Mouse (Mus musculus) midbrain, postnatal 0 days (tissue): ENCODE measurements around the gene Sgpl1. TPM values are rescaled to one million over a fixed set of nuclear protein-coding genes. Genes with fewer than 3 reads are reported as not detected.
A peak's percentile ranks its signal among the peaks of the same experiment; 100 is the strongest.

ENCODE experiments used
- ATAC-seq: fragments of 200-750 bp; cut with Nextera tagmentation; 2 replicates; pipeline ENCODE4 v1.8.0; 2017; ENCODE audit warnings: moderate number of reproducible peaks, mild to moderate bottlenecking, moderate TSS enrichment, moderate library complexity; ENCODE audit not compliant: low FRiP score
- DNase-seq: peaks from one replicate; pipeline ENCODE4 v3.0.0-alpha.2; 2015; ENCODE audit warnings: low spot score
- H3K27ac ChIP-seq: fragments of 300-500 bp; sonication (generic); 2 replicates; pipeline ENCODE4 v1.5.1; 2014; ENCODE audit warnings: low read depth, mild to moderate bottlenecking, low read length, mixed read lengths
- H3K27me3 ChIP-seq: fragments of 300-500 bp; sonication (generic); 2 replicates; pipeline ENCODE4 v1.6.1; 2014; ENCODE audit warnings: low read length, control low read depth, mixed read lengths; ENCODE audit not compliant: insufficient read depth
- H3K36me3 ChIP-seq: fragments of 300-500 bp; sonication (generic); 2 replicates; pipeline ENCODE4 v1.6.1; 2014; ENCODE audit warnings: low read length, control low read depth, mixed read lengths; ENCODE audit not compliant: insufficient read depth
- H3K4me1 ChIP-seq: fragments of 300-500 bp; sonication (generic); 2 replicates; pipeline ENCODE4 v1.6.1; 2014; ENCODE audit warnings: mild to moderate bottlenecking, control low read depth, antibody characterized with exemption, low read length, mixed read lengths; ENCODE audit not compliant: insufficient read depth
- H3K4me2 ChIP-seq: fragments of 300-500 bp; sonication (generic); 2 replicates; pipeline ENCODE4 v1.6.1; 2014; ENCODE audit warnings: low read depth, mild to moderate bottlenecking, low read length, mixed read lengths; ENCODE audit not compliant: poor library complexity, severe bottlenecking
- H3K4me3 ChIP-seq: fragments of 300-500 bp; sonication (generic); 2 replicates; pipeline ENCODE4 v1.5.1; 2014; ENCODE audit warnings: low read depth, mild to moderate bottlenecking, low read length, moderate library complexity
- H3K9ac ChIP-seq: fragments of 300-500 bp; sonication (generic); replicated peaks from 2 replicates; pipeline ENCODE4 v1.6.1; 2014; ENCODE audit warnings: mild to moderate bottlenecking, low read length, moderate library complexity, mixed read lengths; ENCODE audit not compliant: poor library complexity, severe bottlenecking
- H3K9me3 ChIP-seq: fragments of 300-500 bp; sonication (generic); 2 replicates; pipeline ENCODE4 v1.6.1; 2016; ENCODE audit warnings: low read length, control low read depth
- CTCF ChIP-seq: IDR thresholded peaks from 2 replicates; pipeline ENCODE4 v1.5.1; 2016; ENCODE audit warnings: antibody characterized with exemption, mild to moderate bottlenecking
- WGBS: fragments of 180-500 bp; shearing (Covaris S2); extraction: QIAGEN DNeasy Blood & Tissue Kit; methylation state at CpG from one replicate; pipeline ENCODE4 v1.1.7; 2014; 5-methylcytosine and 5-hydroxymethylcytosine counted together
- polyA plus RNA-seq: library from polyadenylated mRNA; unstranded; fragments of >200 nt; fragmentation: Nextera tagmentation; extraction: Ambion mirVana; gene quantifications from 2 replicates; pipeline ENCODE4 v1.2.1, GENCODE M21; 2015
- total RNA-seq: library from RNA; depleted of rRNA; stranded (reverse); fragments of >200 nt; gene quantifications from 2 replicates; pipeline ENCODE4 v1.2.3, GENCODE M21; 2014

The Sgpl1 gene
- total and polyA plus RNA-seq, 2 experiments from 2014 or later = 30.5 to 51.8 TPM

GRCm38 (mm10) chr10:61149476-61149875 is 2.0 kb upstream of the Sgpl1 start:
- no peak for TF ChIP-seq CTCF
- H3K27ac ChIP-seq = no peak overlapping the region
- ATAC-seq (no peak), DNase-seq (no peak)
- WGBS = 86% methylated on average over 3 of the region's 3 CpGs
- no peaks in the 10 kb centered on the region for H3K27me3 ChIP-seq
- H3K4me1 ChIP-seq = no peaks in the 10 kb centered on the region
- H3K9me3 ChIP-seq = no peaks in the 10 kb centered on the region
- no peak overlapping the region for H3K4me3 ChIP-seq
- H3K36me3 ChIP-seq = no peaks in the 10 kb centered on the region
- H3K9ac ChIP-seq = no peak overlapping the region
- no peak overlapping the region for H3K4me2 ChIP-seq

- 0% methylated on average over 11 of the region's 14 CpGs for WGBS
- no peak for TF ChIP-seq CTCF
- Histone ChIP-seq H3K27me3 (no peaks in the 10 kb centered on the region), H3K4me2 (peak overlapping the region; percentile 89), H3K4me3 (peak overlapping the region; percentile 83), H3K9me3 (no peaks in the 10 kb centered on the region), H3K36me3 (no peaks in the 10 kb centered on the region), H3K9ac (peak overlapping the region; percentile 87), H3K4me1 (no peaks in the 10 kb centered on the region), H3K27ac (peak overlapping the region; percentile 90)
- ATAC-seq (peak; percentile 56; the same call in 1 of the 2 replicates), DNase-seq (peak; percentile 2)
These were observed 721 bp downstream of the Sgpl1 start for GRCm38 (mm10) chr10:61146807-61147156.

GRCm38 (mm10) chr10:61146119-61146806 is 1.2 kb downstream of the Sgpl1 start:
- no peak for TF ChIP-seq CTCF
- peak overlapping the region; percentile 87 for H3K9ac ChIP-seq
- peak overlapping the region; percentile 90 for H3K27ac ChIP-seq
- H3K4me2 ChIP-seq = peak overlapping the region; percentile 89
- no peaks in the 10 kb centered on the region for H3K36me3 ChIP-seq
- ATAC-seq = peak; percentile 68
- no peaks in the 10 kb centered on the region for H3K4me1 ChIP-seq
- DNase-seq = peak; percentile 54
- H3K4me3 ChIP-seq = peak overlapping the region; percentile 83
- no peaks in the 10 kb centered on the region for H3K9me3 ChIP-seq
- no peaks in the 10 kb centered on the region for H3K27me3 ChIP-seq
- WGBS = 0% methylated on average over 30 of the region's 53 CpGs

GRCm38 (mm10) chr10:61145766-61146118 is 1.8 kb downstream of the Sgpl1 start:
- peak overlapping the region; percentile 83 for H3K4me3 ChIP-seq
- 0 out of 2 replicates have a peak, but pooled peaks have one; percentile 1 for TF ChIP-seq CTCF
- no peak for ATAC-seq
- H3K4me1 ChIP-seq = no peaks in the 10 kb centered on the region
- WGBS = 0% methylated on average over 3 of the region's 3 CpGs
- no peaks in the 10 kb centered on the region for H3K36me3 ChIP-seq
- peak overlapping the region; percentile 89 for H3K4me2 ChIP-seq
- no peaks in the 10 kb centered on the region for H3K9me3 ChIP-seq
- DNase-seq = peak; percentile 5
- H3K9ac ChIP-seq = peak overlapping the region; percentile 87
- no peaks in the 10 kb centered on the region for H3K27me3 ChIP-seq
- peak overlapping the region; percentile 90 for H3K27ac ChIP-seq

GRCm38 (mm10) chr10:61143343-61143742 is 4.2 kb downstream of the Sgpl1 start:
- Histone ChIP-seq H3K9ac (no peak overlapping the region), H3K27ac (no peak overlapping the region), H3K4me3 (no peak overlapping the region), H3K4me1 (no peaks in the 10 kb centered on the region), H3K27me3 (no peaks in the 10 kb centered on the region), H3K36me3 (no peaks in the 10 kb centered on the region), H3K9me3 (no peaks in the 10 kb centered on the region), H3K4me2 (no peak overlapping the region)
- no peak for TF ChIP-seq CTCF
- no peak for DNase-seq
- 87% methylated on average over 2 of the region's 2 CpGs for WGBS
- no peak for ATAC-seq

DNA sequence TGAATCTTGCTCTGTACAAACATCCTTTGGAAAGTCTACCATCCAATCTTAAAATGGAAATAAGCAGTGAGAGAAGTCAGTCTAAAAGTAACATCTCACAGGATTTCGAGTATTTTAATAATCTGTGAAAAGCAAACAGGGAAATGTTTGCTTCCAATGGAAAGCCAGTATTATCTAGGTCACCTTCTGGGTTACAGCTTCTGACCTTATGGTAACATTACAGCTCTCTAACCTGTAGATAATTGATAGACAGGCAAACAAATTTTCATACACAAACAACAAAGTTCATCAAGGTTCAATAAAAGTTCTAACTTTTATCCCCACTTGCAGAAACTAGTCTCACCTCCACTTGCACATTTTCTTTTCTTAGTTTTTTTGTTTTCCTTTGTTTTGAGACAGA is 9.9 kb downstream of the Sgpl1 start:
- Histone ChIP-seq H3K27me3 (no peaks in the 10 kb centered on the region), H3K27ac (no peak overlapping the region), H3K9me3 (no peaks in the 10 kb centered on the region), H3K4me3 (no peak overlapping the region), H3K4me2 (no peak overlapping the region), H3K36me3 (no peaks in the 10 kb centered on the region), H3K9ac (no peak overlapping the region), H3K4me1 (no peaks in the 10 kb centered on the region)
- TF ChIP-seq CTCF = no peak
- 67% methylated on average over 1 of the region's 1 CpGs for WGBS
- DNase-seq (no peak), ATAC-seq (no peak)
